Mouse (Mus musculus) heart, adult 2 months (tissue): Measurements from ENCODE around the gene Slc7a1.

Experiments
- CTCF ChIP-seq: fragments of 200-600 bp; IDR thresholded peaks from 2 replicates; pipeline ENCODE4 v1.8.1; 2022; ENCODE audit warnings: antibody characterized with exemption, mild to moderate bottlenecking, moderate library complexity
- EP300 ChIP-seq: fragments of 200-500 bp; IDR thresholded peaks from 2 replicates; pipeline ENCODE4 v1.6.1; 2011; ENCODE audit warnings: low read depth, low read length, control low read depth; ENCODE audit not compliant: insufficient read depth
- POLR2A ChIP-seq: fragments of 200-500 bp; IDR thresholded peaks from 2 replicates; pipeline ENCODE4 v1.6.1; 2011; ENCODE audit warnings: mild to moderate bottlenecking, low read depth, low read length, control low read depth; ENCODE audit not compliant: insufficient read depth

- TF ChIP-seq EP300: no peak
- no peak for TF ChIP-seq CTCF
- no peak for TF ChIP-seq POLR2A
These were observed 21.6 kb upstream of the Slc7a1 start for GRCm38 (mm10) chr5:148421326-148421725.
